Mouse (Mus musculus) heart, embryonic 16.5 days (tissue): ENCODE results near the gene Msl1. TPM values are rescaled to one million over a fixed set of nuclear protein-coding genes. Genes with fewer than 3 reads are reported as not detected.

Experiments
- ATAC-seq: fragments of 200-750 bp; cut with Nextera tagmentation; replicated peaks from 2 replicates; pipeline ENCODE4 v1.8.0; 2017; ENCODE audit warnings: moderate number of reproducible peaks; ENCODE audit not compliant: insufficient read depth, low FRiP score; ENCODE audit errors: extremely low read depth
- H3K27ac ChIP-seq: fragments of 300-500 bp; sonication (generic); 2 replicates; pipeline ENCODE4 v1.5.1; 2014; ENCODE audit warnings: mild to moderate bottlenecking, low read length, control low read depth, moderate library complexity
- H3K27me3 ChIP-seq: fragments of 300-500 bp; sonication (generic); 2 replicates; pipeline ENCODE4 v1.6.1; 2014; ENCODE audit warnings: low read length, mixed read lengths; ENCODE audit not compliant: control insufficient read depth, insufficient read depth
- H3K36me3 ChIP-seq: fragments of 300-500 bp; sonication (generic); 2 replicates; pipeline ENCODE4 v1.6.1; 2014; ENCODE audit not compliant: control insufficient read depth, insufficient read depth
- H3K4me1 ChIP-seq: fragments of 300-500 bp; sonication (generic); 2 replicates; pipeline ENCODE4 v1.6.1; 2014; ENCODE audit warnings: low read length, mixed read lengths; ENCODE audit not compliant: control insufficient read depth, insufficient read depth
- H3K4me2 ChIP-seq: fragments of 300-500 bp; sonication (generic); 2 replicates; pipeline ENCODE4 v1.6.1; 2014; ENCODE audit warnings: low read depth, mild to moderate bottlenecking, control low read depth, low read length
- H3K4me3 ChIP-seq: fragments of 300-500 bp; sonication (generic); 2 replicates; pipeline ENCODE4 v1.5.1; 2014; ENCODE audit warnings: mild to moderate bottlenecking, control low read depth, low read length
- H3K9ac ChIP-seq: fragments of 300-500 bp; sonication (generic); 2 replicates; pipeline ENCODE4 v1.6.1; 2014; ENCODE audit warnings: low read length, control low read depth
- H3K9me3 ChIP-seq: fragments of 300-500 bp; sonication (generic); replicated peaks from 2 replicates; pipeline ENCODE4 v1.6.1; 2016; ENCODE audit warnings: low read length; ENCODE audit not compliant: control insufficient read depth
- WGBS: fragments of 180-500 bp; shearing (Covaris S2); extraction: QIAGEN DNeasy Blood & Tissue Kit; methylation state at CpG from one replicate; pipeline ENCODE4 v1.1.7; 2014; 5-methylcytosine and 5-hydroxymethylcytosine counted together
- polyA plus RNA-seq: library from polyadenylated mRNA; unstranded; fragments of >200 nt; fragmentation: Nextera tagmentation; extraction: Ambion mirVana; gene quantifications from 2 replicates; pipeline ENCODE4 v1.2.1, GENCODE M21; 2015

The Msl1 gene
- polyA plus RNA-seq, 1 experiment from 2014 or later = 15.2 TPM

DNA sequence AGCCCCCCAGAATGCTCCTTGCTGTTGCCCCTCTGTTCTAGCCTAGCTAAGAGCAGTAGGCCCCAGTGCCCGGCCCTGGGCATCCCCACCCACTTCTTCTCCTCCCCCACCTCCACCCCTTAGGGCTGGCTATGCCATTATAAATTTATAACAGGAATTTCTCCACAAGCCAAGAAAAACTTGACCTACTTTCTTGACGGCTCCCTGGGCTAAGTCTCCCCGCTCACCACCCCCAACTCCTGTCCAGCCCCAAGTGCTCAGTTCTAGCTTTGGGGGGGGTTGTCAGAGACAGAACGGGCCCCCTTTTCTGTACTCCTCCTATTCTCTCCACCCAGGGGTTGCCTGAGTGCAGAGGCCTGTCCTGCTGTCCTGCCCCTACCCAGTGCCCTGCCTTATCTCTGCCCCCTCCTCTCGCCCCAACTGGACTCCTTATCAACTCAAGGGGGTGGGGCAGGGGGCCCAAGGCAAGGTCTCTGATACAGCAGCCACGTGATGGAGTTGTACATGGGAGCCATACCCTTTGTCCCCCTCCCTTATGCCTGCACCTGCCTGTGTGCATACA is 44.0 kb upstream of the Msl1 start:
- Histone ChIP-seq H3K4me1 (peaks cover 96% of the 10 kb centered on the region), H3K9me3 (no peaks in the 10 kb centered on the region), H3K36me3 (peaks cover 9% of the 10 kb centered on the region; the same call in 1 of the 2 replicates), H3K27me3 (no peaks in the 10 kb centered on the region), H3K27ac (peak overlapping the region; percentile 92), H3K9ac (peak overlapping the region; percentile 64), H3K4me2 (peak overlapping the region; percentile 51), H3K4me3 (peak overlapping the region; percentile 17)
- 8% methylated on average over 6 of the region's 6 CpGs for WGBS
- ATAC-seq = peak; percentile 56

DNA sequence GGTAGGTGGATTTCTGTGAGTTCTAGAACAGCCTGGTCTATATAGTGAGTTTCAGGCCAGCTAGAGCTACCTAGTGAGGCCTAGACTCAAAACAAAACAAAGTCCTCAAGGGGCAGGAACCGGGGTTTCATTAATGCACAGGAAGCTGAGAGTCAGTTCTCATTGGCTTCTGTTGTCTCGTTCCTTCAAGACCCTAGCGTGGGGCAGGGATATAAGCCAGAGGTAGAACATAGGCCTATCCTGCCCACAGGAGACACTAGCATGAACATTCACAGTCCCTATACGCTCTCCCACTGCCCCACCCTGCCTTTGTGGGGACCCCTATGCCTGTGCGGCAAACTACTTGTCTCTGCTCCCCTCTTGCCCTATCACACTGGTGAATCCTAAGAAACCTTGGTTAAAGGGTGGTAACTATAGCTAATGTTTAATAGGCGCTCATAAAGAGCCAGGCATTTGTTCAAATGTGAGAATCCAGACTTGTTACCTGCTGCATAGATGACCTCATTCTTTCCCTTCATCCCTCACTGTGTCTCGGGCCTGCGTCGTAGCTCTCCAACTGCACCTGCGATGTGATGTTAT is 42.7 kb upstream of the Msl1 start:
- H3K9me3 ChIP-seq = no peaks in the 10 kb centered on the region
- no peak overlapping the region for H3K4me2 ChIP-seq
- H3K27me3 ChIP-seq = no peaks in the 10 kb centered on the region
- no peak for ATAC-seq
- H3K36me3 ChIP-seq = peaks cover 17% of the 10 kb centered on the region
- no peak overlapping the region for H3K4me3 ChIP-seq
- H3K4me1 ChIP-seq = peaks cover 87% of the 10 kb centered on the region
- 82% methylated on average over 10 of the region's 10 CpGs for WGBS
- H3K9ac ChIP-seq = peak overlapping the region; percentile 64
- peak overlapping the region; percentile 92 for H3K27ac ChIP-seq

DNA sequence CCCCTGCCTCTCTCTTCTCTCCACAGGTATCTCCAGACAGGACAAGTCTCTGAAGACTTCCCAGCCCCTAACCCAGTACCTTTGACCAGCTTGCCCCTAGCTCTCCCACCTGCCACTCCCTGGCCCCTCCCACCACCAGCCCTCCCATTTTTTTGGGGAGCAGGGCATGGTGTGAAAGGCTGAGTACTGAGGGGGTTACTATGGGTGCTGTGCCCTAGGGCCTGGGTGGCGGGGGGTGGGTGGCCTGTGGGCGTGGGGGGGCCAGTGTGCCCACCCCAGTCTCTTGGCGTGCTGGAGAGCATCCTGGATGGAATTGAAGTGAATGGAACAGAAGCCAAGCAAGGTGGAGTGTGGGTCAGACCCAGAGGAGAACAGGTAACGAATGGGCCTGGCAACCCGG is 42.1 kb upstream of the Msl1 start:
- ATAC-seq = no peak
- Histone ChIP-seq H3K36me3 (peaks cover 22% of the 10 kb centered on the region), H3K4me3 (no peak overlapping the region), H3K4me1 (peaks cover 81% of the 10 kb centered on the region), H3K27me3 (no peaks in the 10 kb centered on the region), H3K4me2 (no peak overlapping the region), H3K27ac (peak overlapping the region; percentile 49), H3K9me3 (no peaks in the 10 kb centered on the region), H3K9ac (peak overlapping the region; percentile 28; the same call in 1 of the 2 replicates)
- 93% methylated on average over 5 of the region's 5 CpGs for WGBS

DNA sequence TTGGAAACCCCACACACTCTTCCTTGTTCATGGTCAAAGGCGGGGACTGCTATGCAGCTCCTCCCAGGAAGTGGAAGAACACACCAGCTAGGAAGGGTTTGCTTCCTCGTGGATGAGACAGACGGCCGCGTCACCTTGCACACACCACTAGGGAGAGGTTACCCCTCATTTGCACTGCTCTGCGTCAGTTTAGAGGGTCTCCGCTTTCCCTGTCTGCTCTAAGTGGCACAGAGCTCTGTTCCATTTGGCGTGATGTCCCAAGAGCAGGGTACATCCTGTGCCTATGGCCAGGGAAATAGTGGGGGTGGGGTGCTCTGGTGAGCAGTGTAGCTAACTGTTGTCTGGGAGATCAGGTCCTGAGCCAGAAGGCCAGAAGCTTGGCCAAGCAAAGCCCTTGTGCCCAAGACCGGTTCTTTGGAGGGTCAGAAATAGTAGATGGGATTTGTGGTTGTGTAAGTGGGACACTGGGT is 41.1 kb upstream of the Msl1 start:
- peaks cover 29% of the 10 kb centered on the region for H3K36me3 ChIP-seq
- peak overlapping the region; percentile 22; the same call in 1 of the 2 replicates for H3K4me2 ChIP-seq
- peak overlapping the region; percentile 53 for H3K9ac ChIP-seq
- H3K4me3 ChIP-seq = no peak overlapping the region
- peaks cover 72% of the 10 kb centered on the region for H3K4me1 ChIP-seq
- peak overlapping the region; percentile 95 for H3K27ac ChIP-seq
- no peaks in the 10 kb centered on the region for H3K27me3 ChIP-seq
- WGBS = 46% methylated on average over 9 of the region's 9 CpGs
- no peak for ATAC-seq
- no peaks in the 10 kb centered on the region for H3K9me3 ChIP-seq

DNA sequence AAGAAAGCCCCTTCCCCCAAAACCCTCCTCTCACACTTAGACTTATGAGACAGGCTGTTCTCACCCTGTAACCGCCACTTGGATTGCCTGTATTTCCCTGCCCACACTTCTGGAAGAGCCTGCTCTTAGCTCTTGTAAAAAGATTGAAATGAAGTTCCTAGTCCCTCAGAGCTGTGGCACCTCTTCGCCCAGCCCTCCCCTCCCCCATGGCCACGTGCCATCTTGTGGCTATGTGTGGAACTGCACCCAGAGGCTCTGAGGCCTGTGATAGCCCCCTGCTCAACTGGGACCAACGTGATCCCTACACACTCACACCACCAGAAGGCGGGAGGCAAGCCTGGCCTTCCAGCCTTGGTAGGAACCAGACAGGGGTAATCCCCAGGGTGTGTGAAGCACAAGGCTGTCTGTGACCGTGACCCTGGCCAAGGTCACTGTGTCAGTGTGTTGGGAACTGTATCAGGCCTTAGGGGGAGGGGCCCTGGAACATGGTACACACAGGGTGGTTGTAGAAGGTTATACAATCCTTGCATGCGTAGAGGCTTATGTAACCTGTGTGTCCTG is 40.6 kb upstream of the Msl1 start:
- Histone ChIP-seq H3K27ac (peak overlapping the region; percentile 95), H3K36me3 (peaks cover 32% of the 10 kb centered on the region), H3K4me3 (no peak overlapping the region), H3K9ac (peak overlapping the region; percentile 53), H3K27me3 (no peaks in the 10 kb centered on the region), H3K9me3 (no peaks in the 10 kb centered on the region), H3K4me1 (peaks cover 67% of the 10 kb centered on the region), H3K4me2 (peak overlapping the region; percentile 22; the same call in 1 of the 2 replicates)
- ATAC-seq = peak; percentile 17
- 16% methylated on average over 7 of the region's 7 CpGs for WGBS

DNA sequence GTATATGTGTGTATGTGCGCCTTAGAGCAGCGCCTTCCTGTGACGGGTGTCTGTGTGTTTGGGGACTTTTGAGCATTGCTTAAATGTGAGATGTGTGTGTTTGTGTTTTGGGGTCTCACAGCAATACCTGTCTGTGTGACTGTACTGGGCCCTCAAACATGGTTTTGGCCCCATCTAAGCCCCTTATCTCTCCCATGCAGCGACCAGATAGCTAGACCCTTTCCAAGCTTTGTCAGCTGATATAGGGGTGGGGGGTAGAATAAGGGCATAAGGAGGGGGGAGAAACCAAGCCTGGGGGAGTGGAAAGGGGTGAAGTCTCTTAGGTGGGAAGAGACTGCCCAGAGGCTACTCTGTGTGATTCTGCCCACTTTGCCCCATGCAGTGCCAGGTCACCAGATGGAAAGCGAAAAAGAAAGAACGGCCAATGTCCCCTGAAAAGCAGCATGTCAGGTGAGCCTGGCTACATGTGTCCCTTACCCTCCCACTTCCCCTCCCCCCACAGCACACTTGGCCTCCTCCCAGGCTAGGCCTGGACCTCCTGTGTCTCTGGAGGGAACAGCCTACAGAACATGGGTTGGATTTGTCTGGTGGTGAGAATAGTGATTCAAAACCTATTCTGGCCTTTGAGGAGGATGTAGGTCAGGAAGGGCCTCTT is 39.5 kb upstream of the Msl1 start:
- no peak overlapping the region for H3K4me2 ChIP-seq
- peaks cover 55% of the 10 kb centered on the region for H3K4me1 ChIP-seq
- H3K9me3 ChIP-seq = no peaks in the 10 kb centered on the region
- H3K36me3 ChIP-seq = peaks cover 40% of the 10 kb centered on the region
- H3K27ac ChIP-seq = peak overlapping the region; percentile 55
- H3K27me3 ChIP-seq = no peaks in the 10 kb centered on the region
- 79% methylated on average over 6 of the region's 6 CpGs for WGBS
- H3K4me3 ChIP-seq = no peak overlapping the region
- ATAC-seq = no peak
- 0 out of 2 replicates have a peak overlapping the region, but pooled peaks have one; percentile 11 for H3K9ac ChIP-seq

DNA sequence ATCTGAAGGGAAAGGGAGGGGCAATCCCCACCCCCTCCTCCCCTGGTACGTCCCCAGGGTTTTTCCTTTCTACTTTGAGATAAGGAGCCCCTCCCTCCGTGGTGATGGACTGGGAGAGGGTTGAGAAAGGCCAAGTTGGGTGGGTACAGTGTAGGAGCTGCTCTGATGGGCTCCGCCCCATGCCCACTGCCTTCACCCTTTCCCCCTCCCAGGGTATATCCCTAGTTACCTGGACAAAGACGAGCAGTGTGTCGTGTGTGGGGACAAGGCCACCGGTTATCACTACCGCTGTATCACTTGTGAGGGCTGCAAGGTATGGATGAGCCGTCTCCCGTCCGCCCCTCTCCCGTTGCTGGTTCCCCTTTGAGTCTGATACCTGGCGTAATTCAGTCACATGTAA is 38.6 kb upstream of the Msl1 start:
- Histone ChIP-seq H3K27ac (no peak overlapping the region), H3K9me3 (no peaks in the 10 kb centered on the region), H3K9ac (no peak overlapping the region), H3K36me3 (peaks cover 48% of the 10 kb centered on the region), H3K4me3 (no peak overlapping the region), H3K27me3 (no peaks in the 10 kb centered on the region), H3K4me2 (no peak overlapping the region), H3K4me1 (peaks cover 47% of the 10 kb centered on the region)
- 78% methylated on average over 12 of the region's 12 CpGs for WGBS
- ATAC-seq = no peak

DNA sequence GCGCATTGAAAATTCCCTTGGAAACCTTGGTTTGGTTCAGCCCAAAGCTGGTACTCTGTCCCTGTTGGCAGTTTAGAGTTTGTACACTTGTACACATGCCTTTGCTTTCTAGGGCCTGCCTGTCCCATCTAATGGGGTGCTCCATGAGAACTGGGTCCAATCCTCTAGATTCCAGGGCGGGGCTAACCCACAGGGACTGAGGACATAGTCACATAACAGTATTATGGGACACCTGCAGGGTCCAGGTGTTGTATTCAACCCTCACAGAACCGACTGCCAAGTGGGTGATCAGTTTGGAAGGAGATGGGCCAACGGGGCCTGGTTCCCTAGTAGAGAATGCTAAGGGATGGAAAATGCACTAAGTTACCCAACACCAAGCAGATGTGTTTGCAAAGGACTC is 33.4 kb upstream of the Msl1 start:
- peaks cover 34% of the 10 kb centered on the region for H3K4me1 ChIP-seq
- no peaks in the 10 kb centered on the region for H3K9me3 ChIP-seq
- H3K27me3 ChIP-seq = no peaks in the 10 kb centered on the region
- H3K27ac ChIP-seq = no peak overlapping the region
- no peak for ATAC-seq
- no peak overlapping the region for H3K4me3 ChIP-seq
- no peak overlapping the region; the same call in 1 of the 2 replicates for H3K9ac ChIP-seq
- WGBS = 89% methylated on average over 4 of the region's 4 CpGs
- no peak overlapping the region for H3K4me2 ChIP-seq
- H3K36me3 ChIP-seq = peaks cover 53% of the 10 kb centered on the region
